Comparison of ENCODE assay signal across 9 mouse cellular contexts in the genomic region with DNA sequence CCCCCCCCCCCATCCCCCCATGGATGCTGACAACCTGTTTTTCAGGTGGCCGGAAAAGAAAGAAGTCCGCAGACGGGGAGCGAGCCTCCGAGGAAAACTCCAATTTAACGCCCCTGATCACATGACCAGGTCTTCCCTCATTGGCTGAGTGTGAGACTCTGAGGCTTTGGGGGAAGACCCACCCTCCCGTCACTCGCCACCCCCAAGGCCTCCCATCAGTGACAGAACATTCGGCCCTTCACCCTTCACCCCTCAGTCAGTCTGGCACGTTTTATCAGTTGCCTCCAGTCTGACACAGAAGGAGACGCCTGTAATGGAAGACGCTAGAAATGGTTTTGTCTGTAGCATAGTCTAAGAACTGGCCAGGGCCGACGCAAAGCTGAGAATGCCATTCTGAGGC. TPM values are rescaled to one million over a fixed set of nuclear protein-coding genes. Genes with fewer than 3 reads are reported as not detected.
DNase-seq lines count a peak whose midpoint lies in the region; ATAC-seq and TF ChIP-seq lines count a peak whose summit lies in the region.
"Had no signal": no experiment of that assay in that cellular context is flagged by ENCODE, and none has a peak within 500 bp of the region (broad histone marks: within the 10 kb centered on the region; RNA-seq: fewer than 3 reads in every experiment).

No protein-coding gene starts in this region.

- DNase-seq in lung, postnatal 0 days (ENCODE audit: low spot score): no peak
- no peak for DNase-seq in lung, postnatal 14 days
- DNase-seq in left cerebral cortex, adult 8-10 months (ENCODE audit: low spot score in 2 of 2): no peak
- DNase-seq in thymus, postnatal 14 days: no peak
- no peak for DNase-seq in right cerebral cortex, adult 18-20 months
- no peak for DNase-seq in testis, postnatal 14 days (ENCODE audit: low spot score)

- 0 out of 2 replicates have a peak overlapping the region, but pooled peaks have one; percentile 8 for H3K4me3 ChIP-seq in lung, postnatal 0 days (ENCODE audit: low read depth, low read length)
- H3K4me3 ChIP-seq in hindbrain, embryonic 13.5 days: peak overlapping the region; percentile 31

- no peak for TF ChIP-seq CTCF in lung, postnatal 0 days (IDR thresholded peaks at IDR 0.05)

- no peaks in the 10 kb centered on the region for H3K36me3 ChIP-seq in lung, postnatal 0 days (ENCODE audit: insufficient read depth, low read length)
- peaks cover 16% of the 10 kb centered on the region for H3K36me3 ChIP-seq in hindbrain, embryonic 13.5 days

- H3K27ac ChIP-seq in lung, postnatal 0 days (ENCODE audit: low read length): no peak overlapping the region
- H3K27ac ChIP-seq in hindbrain, embryonic 13.5 days: no peak overlapping the region
- H3K27ac ChIP-seq: macrophage had no signal

- no peak overlapping the region for H3K9ac ChIP-seq in lung, postnatal 0 days (replicated peaks; ENCODE audit: low read depth)
- H3K9ac ChIP-seq in hindbrain, embryonic 13.5 days: peak overlapping the region; percentile 29; the same call in 1 of the 2 replicates

- H3K4me1 ChIP-seq in lung, postnatal 0 days (ENCODE audit: insufficient read depth, low read depth, low read length): no peaks in the 10 kb centered on the region
- peaks cover 12% of the 10 kb centered on the region for H3K4me1 ChIP-seq in hindbrain, embryonic 13.5 days (replicated peaks)

- H3K9me3 ChIP-seq in lung, postnatal 0 days (ENCODE audit: low read length): no peaks in the 10 kb centered on the region
- H3K9me3 ChIP-seq in hindbrain, embryonic 13.5 days: no peaks in the 10 kb centered on the region

- no peak for ATAC-seq in lung, postnatal 0 days
- no peak for ATAC-seq in hindbrain, embryonic 13.5 days (ENCODE audit: low FRiP score)
- ATAC-seq in megakaryocyte-erythroid progenitor cell, adult 5-6 weeks (replicated peaks; ENCODE audit: low FRiP score, low TSS enrichment, poor library complexity, severe bottlenecking): peak; percentile 74

- H3K4me2 ChIP-seq in lung, postnatal 0 days (replicated peaks; ENCODE audit: low read depth, low read length): peak overlapping the region; percentile 36; the same call in 1 of the 2 replicates
- H3K4me2 ChIP-seq in hindbrain, embryonic 13.5 days: peak overlapping the region; percentile 57

- 8% methylated on average over 14 of the region's 14 CpGs for WGBS in lung, postnatal 0 days
- 15% methylated on average over 14 of the region's 14 CpGs for WGBS in hindbrain, embryonic 13.5 days

- peaks cover 4% of the 10 kb centered on the region; the same call in 1 of the 2 replicates for H3K27me3 ChIP-seq in lung, postnatal 0 days (replicated peaks; ENCODE audit: insufficient read depth, low read length)
- 0 out of 2 replicates have a peak, but pooled peaks cover 12% of the 10 kb centered on the region for H3K27me3 ChIP-seq in hindbrain, embryonic 13.5 days

- TF ChIP-seq EP300 in lung, postnatal 0 days (IDR thresholded peaks at IDR 0.05): no peak

RNA-seq across cellular contexts. Expression of gene Got1, which starts 29.5 kb away (rescaled TPM):
- 14.2 and 15.6 TPM in 2 replicates for polyA plus RNA-seq in lung, postnatal 0 days (2015; fragmentation: Nextera tagmentation; extraction: Ambion mirVana)
- 75.4 and 75.8 TPM in 2 replicates for polyA plus RNA-seq in hindbrain, embryonic 13.5 days (2015; fragmentation: Nextera tagmentation; extraction: Ambion mirVana)
- 24.4 and 26.2 TPM in 2 replicates for total RNA-seq in megakaryocyte-erythroid progenitor cell, adult 5-6 weeks (2014; fragmentation: Nextera tagmentation)
- 15.8 and 18.5 TPM in 2 replicates for total RNA-seq in megakaryocyte-erythroid progenitor cell, adult 5-6 weeks (2017)
- 100 to 1,000 TPM; 390 to 413 (median 399) TPM for total RNA-seq in left cerebral cortex, adult 8-10 months (2022)

RNA-seq across cellular contexts. Expression of gene Cnnm1, which starts 54.7 kb away (rescaled TPM):
- 0.25 and 0.30 TPM in 2 replicates for polyA plus RNA-seq in lung, postnatal 0 days (2015; fragmentation: Nextera tagmentation; extraction: Ambion mirVana)
- 1.1 and 1.8 TPM in 2 replicates for polyA plus RNA-seq in hindbrain, embryonic 13.5 days (2015; fragmentation: Nextera tagmentation; extraction: Ambion mirVana)
- 0.27 and 2.5 TPM in 2 replicates for total RNA-seq in megakaryocyte-erythroid progenitor cell, adult 5-6 weeks (2014; fragmentation: Nextera tagmentation)
- total RNA-seq in megakaryocyte-erythroid progenitor cell, adult 5-6 weeks (2017): 0.33 TPM in 1 of 2 replicates, not detected in the other
- total RNA-seq in left cerebral cortex, adult 8-10 months (2022): 100 to 1,000 TPM in 1 of 4 experiments, 10 to 100 TPM in 3; 92.3 to 104 (median 96.8) TPM
- polyA plus RNA-seq: macrophage had no signal

Comparison
In these comparisons a context has a peak if more than half of its experiments do, and no peak if none do; other contexts are left out.
1. RNA of gene Got1, which starts 29.5 kb away (total RNA-seq): 390 to 413 TPM in left cerebral cortex, adult 8-10 months; 15.8 to 26.2 TPM in megakaryocyte-erythroid progenitor cell, adult 5-6 weeks; every median in the first group is over 10 times any median in the second.
2. RNA of gene Cnnm1, which starts 54.7 kb away (total RNA-seq): 92.3 to 104 TPM in left cerebral cortex, adult 8-10 months; 0.27 to 2.5 TPM in megakaryocyte-erythroid progenitor cell, adult 5-6 weeks; every median in the first group is over 10 times any median in the second.